Mouse (Mus musculus) midbrain, embryonic 15.5 days (tissue): Measurements from ENCODE around the gene Gm16181. TPM values are rescaled to one million over a fixed set of nuclear protein-coding genes. Genes with fewer than 3 reads are reported as not detected.
A peak's percentile ranks its signal among the peaks of the same experiment; 100 is the strongest.

Experiments
- microRNA-seq: library from miRNA; unstranded; fragments of <30 nt; microRNA quantifications from one replicate; pipeline ENCODE4, GENCODE M21; 2016
- polyA plus RNA-seq: library from polyadenylated mRNA; unstranded; fragments of >200 nt; fragmentation: Nextera tagmentation; extraction: Ambion mirVana; gene quantifications from 2 replicates; pipeline ENCODE4 v1.2.1, GENCODE M21; 2015

Gm16181 gene
- polyA plus RNA-seq, 1 experiment from 2014 or later = 1.6 TPM

Small RNA genes lying within 50 kb of the gene (microRNA-seq; reads per million reads assigned to microRNA genes)
- gene Mir6973a (not detected), gene Mir6974 (not detected), gene Mir6975 (3.3 reads per million, percentile 16 among the genes with 10 or more reads in this experiment), gene Mir8094 (not detected)

Other genes starting within 250 kb of the Gm16181 start
- 12.7 and 13.3 TPM in 2 replicates for gene Hspa1a, start 248.7 kb upstream of the Gm16181 start, polyA plus RNA-seq
- 1.2 and 1.5 TPM in 2 replicates for gene Hspa1l, start 248.1 kb upstream of the Gm16181 start, polyA plus RNA-seq
- 103 and 111 TPM in 2 replicates for gene Lsm2, start 239.0 kb upstream of the Gm16181 start, polyA plus RNA-seq
- gene Vars, start 219.8 kb upstream of the Gm16181 start, polyA plus RNA-seq = 63.1 and 70.2 TPM in 2 replicates
- 0.06 and 0.15 TPM in 2 replicates for gene Vwa7, start 204.3 kb upstream of the Gm16181 start, polyA plus RNA-seq
- gene Sapcd1, start 192.8 kb upstream of the Gm16181 start, polyA plus RNA-seq = 2.5 and 2.7 TPM in 2 replicates
- gene Msh5, start 174.1 kb upstream of the Gm16181 start, polyA plus RNA-seq = 1.6 and 3.3 TPM in 2 replicates
- gene Clic1, start 170.9 kb upstream of the Gm16181 start, polyA plus RNA-seq = 62.4 and 72.1 TPM in 2 replicates
- gene Ddah2, start 161.8 kb upstream of the Gm16181 start, polyA plus RNA-seq = 337 and 380 TPM in 2 replicates
- 0.31 TPM in 1 of 2 replicates, not detected in the other for gene Ly6g6c, start 155.4 kb upstream of the Gm16181 start, polyA plus RNA-seq
- 0.21 and 0.43 TPM in 2 replicates for gene Mpig6b, start 154.7 kb upstream of the Gm16181 start, polyA plus RNA-seq
- 0.21 and 0.32 TPM in 2 replicates for gene Ly6g6e, start 143.9 kb upstream of the Gm16181 start, polyA plus RNA-seq
- 1.9 and 2.5 TPM in 2 replicates for gene Ly6g6d, start 142.8 kb upstream of the Gm16181 start, polyA plus RNA-seq
- not detected in 2 replicates for gene Ly6g6f, start 135.2 kb upstream of the Gm16181 start, polyA plus RNA-seq
- gene Abhd16a, start 131.6 kb upstream of the Gm16181 start, polyA plus RNA-seq = 105 and 113 TPM in 2 replicates
- not detected in 2 replicates for gene Ly6g5c, start 112.6 kb upstream of the Gm16181 start, polyA plus RNA-seq
- gene Ly6g5b, start 105.4 kb upstream of the Gm16181 start, polyA plus RNA-seq = 1.1 and 2.2 TPM in 2 replicates
- 25.9 and 28.9 TPM in 2 replicates for gene Gpank1, start 99.4 kb upstream of the Gm16181 start, polyA plus RNA-seq
- gene Csnk2b, start 98.8 kb upstream of the Gm16181 start, polyA plus RNA-seq = 316 and 319 TPM in 2 replicates
- gene D17H6S53E, start 94.5 kb upstream of the Gm16181 start, polyA plus RNA-seq = 8.3 and 9.6 TPM in 2 replicates
- 0.56 and 1.4 TPM in 2 replicates for gene Apom, start 88.8 kb upstream of the Gm16181 start, polyA plus RNA-seq
- 82.9 and 83.4 TPM in 2 replicates for gene Bag6, start 85.7 kb upstream of the Gm16181 start, polyA plus RNA-seq
- 188 and 203 TPM in 2 replicates for gene Prrc2a, start 55.9 kb upstream of the Gm16181 start, polyA plus RNA-seq
- gene Aif1, start 44.8 kb upstream of the Gm16181 start, polyA plus RNA-seq = 7.3 and 8.2 TPM in 2 replicates
- gene Lst1, start 32.4 kb upstream of the Gm16181 start, polyA plus RNA-seq = 7.6 and 9.2 TPM in 2 replicates
- 0.58 and 0.78 TPM in 2 replicates for gene Ltb, start 26.4 kb upstream of the Gm16181 start, polyA plus RNA-seq
- gene Tnf, start 18.8 kb upstream of the Gm16181 start, polyA plus RNA-seq = not detected in 2 replicates
- gene Lta, start 15.5 kb upstream of the Gm16181 start, polyA plus RNA-seq = 0.32 and 0.69 TPM in 2 replicates
- gene Atp6v1g2, start 12.8 kb downstream of the Gm16181 start, polyA plus RNA-seq = 94.4 and 100 TPM in 2 replicates
- 11.7 and 11.8 TPM in 2 replicates for gene Nfkbil1, start 15.0 kb downstream of the Gm16181 start, polyA plus RNA-seq
- 379 and 391 TPM in 2 replicates for gene Ddx39b, start 20.9 kb downstream of the Gm16181 start, polyA plus RNA-seq
- gene H2-D1, start 41.9 kb downstream of the Gm16181 start, polyA plus RNA-seq = 93.4 and 105 TPM in 2 replicates
- gene H2-Q1, start 99.6 kb downstream of the Gm16181 start, polyA plus RNA-seq = 0.54 and 0.70 TPM in 2 replicates
- gene H2-Q2, start 121.4 kb downstream of the Gm16181 start, polyA plus RNA-seq = 3.0 and 3.8 TPM in 2 replicates
- gene H2-Q4, start 158.8 kb downstream of the Gm16181 start, polyA plus RNA-seq = 0.88 and 1.3 TPM in 2 replicates
- 0.89 and 1.1 TPM in 2 replicates for gene H2-Q6, start 204.0 kb downstream of the Gm16181 start, polyA plus RNA-seq
- 2.7 and 4.0 TPM in 2 replicates for gene H2-Q7, start 218.3 kb downstream of the Gm16181 start, polyA plus RNA-seq
- gene H2-Q10, start 249.3 kb downstream of the Gm16181 start, polyA plus RNA-seq = 0.26 and 1.6 TPM in 2 replicates